Mouse (Mus musculus) mouse trophoblast stem cell (cell line): ENCODE measurements around the gene Nxph3.

Source experiments
- in situ Hi-C, 2 experiments: fragments of 300-500 bp; cut with MseI, MboI; formaldehyde crosslinking; loops; 2 replicates in 1 of 2; 3 replicates in 1 of 2; pipeline ENCODE4 v1.15.1; 2025

The Nxph3 gene

DNA sequence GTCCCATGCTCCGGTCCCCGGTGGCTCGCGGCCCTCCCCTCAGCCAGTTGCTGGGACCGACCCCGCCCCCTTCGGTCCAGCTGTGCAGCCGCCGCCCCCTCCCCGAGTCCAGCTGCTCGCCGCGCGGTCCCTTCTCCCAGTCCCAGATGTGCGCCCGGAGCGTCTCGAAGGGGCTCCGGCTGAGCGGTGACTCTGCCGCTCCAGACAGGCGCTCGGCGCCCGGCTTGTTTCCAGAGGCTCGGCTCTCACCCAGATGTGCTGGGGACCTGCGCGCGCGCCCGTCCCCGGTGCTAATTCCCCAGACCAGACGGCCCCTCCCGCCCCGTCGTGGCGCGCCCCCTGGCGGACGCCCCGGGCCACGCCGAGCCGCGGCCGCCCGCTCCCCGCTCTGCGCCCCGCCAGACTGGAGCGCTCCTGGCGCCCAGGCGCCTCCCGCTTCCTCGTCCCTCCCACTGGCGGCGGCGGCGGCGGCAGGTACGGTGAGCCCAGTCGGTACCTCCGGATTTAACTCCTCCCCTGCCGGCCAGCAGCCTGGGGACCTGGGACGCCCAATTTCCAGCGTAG is at the start of gene Nxph3:
Nxph3 (minus strand) TSS at position 273 of the 564 bp plus-strand sequence.
- in situ Hi-C loops = no loop called here

DNA sequence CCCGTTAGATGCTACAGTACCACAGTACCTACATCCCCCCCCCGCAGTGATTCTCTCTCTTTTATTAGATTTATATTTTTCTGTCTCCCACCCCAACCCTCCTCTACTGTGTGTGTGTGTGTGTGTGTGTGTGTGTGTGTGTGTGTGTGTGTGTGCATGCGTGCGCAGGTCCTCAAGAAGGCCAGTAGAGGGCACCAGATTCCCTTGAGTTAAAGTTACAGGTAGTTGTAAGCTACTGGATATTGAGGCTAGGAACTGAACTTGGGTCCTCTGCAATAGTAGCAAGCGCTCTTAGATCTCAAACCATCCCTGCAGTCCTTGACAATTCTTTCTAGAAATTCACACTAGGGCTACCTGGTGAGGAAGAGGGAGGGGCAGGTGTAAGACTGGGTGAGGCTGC is 49.5 kb upstream of the Nxph3 start:
- in situ Hi-C loops = no loop called here

DNA sequence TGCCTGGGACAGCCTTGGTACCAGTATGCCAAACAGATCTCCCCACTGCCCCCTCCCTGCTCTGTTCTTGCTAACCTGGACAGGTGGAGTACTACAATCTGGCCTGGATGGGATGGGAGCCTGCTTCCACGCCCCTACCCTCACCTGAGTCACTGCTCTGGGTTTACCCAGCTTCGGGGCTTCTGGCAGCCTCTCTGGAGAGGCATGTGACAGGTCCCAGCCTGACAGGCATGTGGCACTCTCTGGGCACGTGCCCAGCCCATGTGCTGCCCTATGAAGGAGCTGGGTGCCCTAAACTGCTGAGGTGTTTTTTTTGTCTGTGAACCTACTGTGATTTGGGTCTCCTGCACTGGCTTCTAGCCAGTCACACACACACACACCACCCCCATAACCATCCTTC is 46.4 kb upstream of the Nxph3 start:
- in situ Hi-C loops = no loop called here

GRCm38 (mm10) chr11:95559761-95560160 is 45.4 kb upstream of the Nxph3 start:
- in situ Hi-C loops = no loop called here

- in situ Hi-C loops = no loop called here
These were observed 43.3 kb upstream of the Nxph3 start for GRCm38 (mm10) chr11:95557719-95558118.

- in situ Hi-C loops = no loop called here
These were observed 42.7 kb upstream of the Nxph3 start for GRCm38 (mm10) chr11:95557032-95557431.

- in situ Hi-C loops = no loop called here
These were observed 40.9 kb upstream of the Nxph3 start for GRCm38 (mm10) chr11:95555279-95555678.

- in situ Hi-C loops = no loop called here
These were observed 36.1 kb upstream of the Nxph3 start for GRCm38 (mm10) chr11:95550301-95551021.

DNA sequence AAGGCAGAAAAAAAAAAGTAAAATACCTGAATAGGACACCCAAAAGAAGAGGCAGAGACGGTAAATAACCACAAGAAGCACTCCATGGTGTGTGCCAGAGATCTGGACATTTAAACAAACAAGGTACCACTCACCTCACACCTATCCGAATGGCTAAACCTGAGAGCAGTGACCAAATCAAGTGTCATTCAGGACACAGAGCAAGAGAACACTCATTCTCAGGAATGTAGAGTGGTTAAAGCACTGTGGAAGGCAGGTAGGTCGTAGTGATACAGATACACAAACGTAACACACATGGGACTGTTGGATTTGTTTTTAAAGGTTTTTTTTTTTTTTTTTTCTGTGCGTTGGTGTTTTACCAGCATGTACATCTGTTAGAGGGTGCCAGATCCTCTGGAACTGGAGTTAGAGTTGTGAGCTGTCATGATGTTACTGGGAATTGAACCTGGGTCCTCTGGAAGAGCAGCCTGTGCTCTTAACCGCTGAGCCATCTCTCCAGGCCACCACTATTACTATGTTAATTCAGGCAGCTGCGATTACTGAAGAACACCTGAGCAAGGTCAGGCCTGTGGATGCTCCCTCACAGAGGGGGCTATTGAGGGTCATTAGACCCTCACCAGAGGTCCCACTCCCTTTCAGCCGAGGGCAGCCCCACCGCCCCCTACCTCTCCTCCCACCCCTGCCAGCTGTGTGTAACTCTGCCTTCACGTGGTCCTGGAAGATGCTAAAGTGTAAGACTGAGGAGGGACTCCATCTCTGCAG is 31.8 kb upstream of the Nxph3 start:
- in situ Hi-C loops = no loop called here

DNA sequence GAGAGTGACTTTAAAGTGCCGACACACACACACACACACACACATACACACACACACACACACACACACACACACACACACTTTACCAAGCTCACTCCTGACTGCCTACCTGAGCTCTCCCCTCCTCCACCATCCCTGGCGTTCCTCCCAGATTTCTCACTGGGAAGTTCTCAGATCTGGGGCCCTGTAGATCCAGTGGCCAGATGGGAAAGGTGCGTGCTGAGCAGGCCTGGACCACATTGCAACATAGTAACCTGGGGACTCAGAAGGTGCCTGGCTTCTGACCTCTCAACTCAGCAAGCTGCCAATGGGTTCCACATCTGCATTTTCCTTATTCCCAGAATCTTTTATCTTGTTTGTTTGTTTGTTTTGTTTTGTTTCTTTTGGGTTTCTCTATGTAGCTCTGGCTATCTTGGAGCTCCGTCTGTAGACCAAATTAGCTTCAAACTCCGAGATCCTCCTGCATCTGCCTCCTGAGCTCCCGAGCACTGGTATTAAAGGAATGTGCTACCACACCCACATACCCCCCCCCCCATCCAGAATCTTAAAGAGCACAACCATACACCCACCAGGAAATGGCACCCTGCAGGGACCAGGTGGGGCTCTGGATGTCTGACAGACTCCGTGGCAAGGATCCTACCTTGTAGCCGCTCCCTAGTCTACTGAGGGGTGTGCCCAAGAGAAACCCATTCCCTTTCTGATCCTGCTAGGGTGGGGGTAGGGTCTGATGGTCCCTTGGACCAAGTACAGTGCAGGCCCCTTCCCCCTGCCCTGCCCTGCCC is 30.4 kb upstream of the Nxph3 start:
- in situ Hi-C loops = no loop called here

DNA sequence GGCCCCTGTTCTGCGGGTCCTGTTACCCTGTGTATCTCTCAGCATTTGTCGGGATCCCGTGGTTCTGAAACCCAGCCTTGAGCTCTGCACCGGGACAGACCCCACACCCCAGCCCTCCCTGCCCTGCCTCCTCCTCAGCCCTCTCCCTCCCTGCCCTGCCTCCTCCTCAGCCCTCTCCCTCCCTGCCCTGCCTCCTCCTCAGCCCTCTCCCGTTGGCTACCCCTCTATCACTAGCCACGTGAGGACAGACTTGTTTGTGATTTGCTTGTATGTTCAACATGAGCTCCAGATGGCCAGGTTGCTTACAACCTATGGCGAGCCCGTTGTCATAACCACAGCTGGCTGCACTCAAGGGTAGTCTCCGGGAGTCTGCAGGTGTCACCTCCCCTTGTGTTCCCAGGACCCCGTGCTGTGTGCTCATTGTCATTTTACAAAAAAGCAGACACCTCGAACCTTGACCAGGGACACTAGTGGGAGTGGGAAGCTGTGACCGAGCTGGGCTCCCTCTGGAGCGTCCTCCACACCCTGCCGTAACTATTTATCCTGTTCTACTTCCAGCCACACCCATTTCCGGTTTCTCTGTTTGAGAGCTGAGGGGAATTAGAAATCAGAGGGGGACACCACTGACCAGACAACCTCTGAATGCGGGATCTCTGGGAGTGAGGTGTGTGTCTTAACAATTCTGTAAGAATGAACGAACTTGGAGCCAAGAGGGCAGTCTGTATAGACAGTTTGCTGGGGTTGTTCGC is 26.4 kb upstream of the Nxph3 start:
- in situ Hi-C loops = no loop called here

GRCm38 (mm10) chr11:95538378-95539104 is 24.2 kb upstream of the Nxph3 start:
- in situ Hi-C loops = no loop called here

DNA sequence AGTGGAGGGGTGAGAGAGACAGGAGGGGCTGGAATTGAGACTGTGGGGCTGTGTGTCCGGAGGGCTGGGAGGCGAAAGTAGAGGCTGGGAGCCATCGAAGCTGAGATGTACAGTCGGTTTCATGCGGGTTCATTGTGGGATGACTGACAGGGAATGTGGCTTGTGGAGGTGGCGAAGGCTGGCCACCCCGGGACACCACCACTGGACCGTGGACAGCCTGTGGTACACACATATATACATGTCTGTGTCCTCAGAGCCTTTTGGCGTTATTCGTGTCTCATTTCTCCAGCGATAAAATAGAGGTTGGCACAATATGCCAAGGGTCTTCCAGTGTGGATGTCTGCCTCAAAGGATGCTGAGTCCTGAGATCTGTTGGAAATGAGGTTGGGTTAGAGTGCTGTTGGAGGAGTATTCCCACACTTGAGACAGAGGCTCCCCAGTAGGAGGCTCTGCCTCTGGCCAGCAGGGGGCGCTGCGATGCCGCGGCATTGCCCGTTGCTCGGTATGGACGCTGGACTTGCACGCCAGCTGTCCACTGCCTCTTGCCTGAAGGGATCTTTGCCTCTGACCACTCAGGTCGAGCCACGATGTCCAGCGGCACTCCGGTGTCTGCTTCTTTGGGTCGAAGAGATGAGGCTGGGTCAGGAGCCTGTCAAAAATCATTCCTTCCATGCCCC is 19.3 kb upstream of the Nxph3 start:
- in situ Hi-C loops = loop anchor here (5.0 kb wide), 4 partner anchors 49 to 119 kb away; partner anchors contain the start of gene Ngfr (in 1 of the 2)

- in situ Hi-C loops = loop anchor here (5.0 kb wide), 4 partner anchors 50 to 120 kb away; partner anchors contain the start of gene Ngfr (in 1 of the 2)
These were observed 18.1 kb upstream of the Nxph3 start for GRCm38 (mm10) chr11:95532353-95533072.

GRCm38 (mm10) chr11:95528231-95528630 is 13.9 kb upstream of the Nxph3 start:
- in situ Hi-C loops = loop anchor here in 1 of 2 experiments (10.0 kb wide), 1 partner anchor 133 kb away; no protein-coding TSS in a partner anchor

DNA sequence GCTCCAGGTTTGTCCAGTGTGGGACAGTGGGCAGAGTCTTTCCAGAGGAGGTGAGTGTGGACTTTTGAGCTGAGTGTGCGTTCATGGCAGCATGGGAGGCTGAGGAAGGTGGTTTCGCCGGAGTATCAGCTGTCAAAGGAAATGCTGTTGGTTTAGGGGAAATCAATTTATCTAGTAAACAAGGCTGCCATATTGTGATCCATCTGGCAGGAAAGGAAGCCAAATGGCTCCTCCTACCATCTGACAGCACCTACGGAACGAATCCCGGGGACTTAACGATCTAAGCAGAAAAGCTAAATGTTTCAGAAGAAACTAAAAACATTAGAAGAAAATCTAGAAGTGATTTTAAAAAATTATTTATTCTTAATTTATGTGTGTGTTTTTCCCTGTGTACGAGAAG is 12.9 kb upstream of the Nxph3 start:
- in situ Hi-C loops = loop anchor here in 1 of 2 experiments (10.0 kb wide), 1 partner anchor 133 kb away; no protein-coding TSS in a partner anchor

- in situ Hi-C loops = loop anchor here (5.0 to 10.0 kb wide), 2 partner anchors 127 to 139 kb away; partner anchors contain the start of gene Slc35b1 (in 1 of the 2)
These were observed 7.2 kb upstream of the Nxph3 start for GRCm38 (mm10) chr11:95521563-95521962.

DNA sequence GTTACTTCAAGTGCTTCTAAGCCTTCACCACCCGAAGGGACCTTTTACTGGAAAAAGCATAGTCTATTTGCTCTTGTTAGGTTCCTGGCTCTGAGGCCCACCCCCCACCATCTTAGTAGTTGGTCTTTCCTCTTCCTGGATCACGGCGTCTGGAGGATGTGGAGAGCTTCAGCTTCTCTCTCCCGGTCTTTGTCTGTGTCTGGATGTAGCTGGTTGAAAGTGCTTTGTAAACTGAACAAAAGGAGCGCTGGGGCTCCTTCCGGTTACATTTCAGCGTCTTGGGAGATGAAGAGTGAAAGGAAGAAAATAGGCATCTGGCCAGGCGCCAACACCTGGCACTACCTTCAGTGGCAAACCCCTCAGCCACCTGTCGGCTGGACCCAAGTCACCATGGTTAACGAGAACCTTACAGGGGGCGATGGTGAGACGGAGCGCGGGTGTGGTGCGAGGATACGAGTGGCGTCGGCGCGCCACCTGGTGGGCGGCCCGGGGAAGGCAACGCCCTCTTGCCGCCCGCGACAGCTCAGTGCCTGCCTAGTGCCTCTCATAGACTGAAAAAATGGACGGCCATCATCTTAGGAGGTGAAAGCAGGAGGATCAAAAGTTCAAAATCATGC is 6.2 kb upstream of the Nxph3 start:
- in situ Hi-C loops = loop anchor here (5.0 to 10.0 kb wide), 2 partner anchors 126 to 138 kb away; partner anchors contain the start of gene Slc35b1 (in 1 of the 2)
